Mouse (Mus musculus) embryonic fibroblast, embryonic 13.5 days (primary cell): ENCODE measurements at regions not wholly inside any gene's neighbourhood (a gene's known extent, or its start where the extent isn't known, plus 50 kb on each side); places are given as distances from the start of the nearest gene placed in this dataset.

Experiments
- CTCF ChIP-seq: IDR thresholded peaks from 2 replicates; pipeline ENCODE4 v1.5.1; 2011; ENCODE audit warnings: mild to moderate bottlenecking, control low read depth, low read length, moderate library complexity, borderline replicate concordance; ENCODE audit not compliant: insufficient read depth
- POLR2A ChIP-seq: IDR thresholded peaks from 2 replicates; pipeline ENCODE4 v1.6.1; 2011; ENCODE audit warnings: low read depth, mild to moderate bottlenecking, control low read depth, low read length, moderate library complexity

DNA sequence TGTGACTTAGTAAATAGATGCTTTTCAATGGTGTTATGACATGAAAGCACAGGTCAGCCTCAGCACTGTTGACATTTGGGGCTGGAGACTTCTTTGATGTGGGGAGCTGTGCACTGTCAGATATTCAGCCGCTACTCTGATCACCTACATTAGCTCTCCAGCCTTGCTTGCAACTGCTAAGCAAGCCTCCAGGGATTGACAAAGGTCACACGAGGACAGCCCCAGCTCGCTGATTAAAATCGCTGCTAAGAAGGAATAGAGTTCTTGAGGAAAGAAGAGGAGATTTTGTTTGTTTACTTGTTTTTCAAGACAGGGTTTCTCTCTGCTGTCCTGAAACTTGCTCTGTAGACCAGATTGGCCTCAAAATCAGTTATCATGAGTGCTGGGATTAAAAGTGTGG lies 126.8 kb upstream of the Zfp706 start:
- TF ChIP-seq POLR2A, result no peak
- TF ChIP-seq CTCF, result no peak
